Mouse (Mus musculus) embryonic facial prominence, embryonic 11.5 days (tissue): ENCODE data around the gene Lpin2. TPM values are rescaled to one million over a fixed set of nuclear protein-coding genes. Genes with fewer than 3 reads are reported as not detected.

Experiments
- ATAC-seq: fragments of 200-750 bp; cut with Nextera tagmentation; replicated peaks from 2 replicates; pipeline ENCODE4 v1.8.0; 2017; ENCODE audit warnings: low read depth; ENCODE audit not compliant: insufficient number of reproducible peaks, low FRiP score, low TSS enrichment
- DNase-seq: peaks from one replicate; pipeline ENCODE4 v3.0.0-alpha.2; 2015; ENCODE audit warnings: low spot score
- H3K27ac ChIP-seq: fragments of 300-500 bp; sonication (generic); replicated peaks from 2 replicates; pipeline ENCODE4 v1.5.1; 2014; ENCODE audit warnings: mild to moderate bottlenecking, low read depth, low read length, control low read depth
- H3K27me3 ChIP-seq: fragments of 300-500 bp; sonication (generic); 2 replicates; pipeline ENCODE4 v1.6.1; 2014; ENCODE audit warnings: mild to moderate bottlenecking, low read length, moderate library complexity, mixed read lengths; ENCODE audit not compliant: control insufficient read depth, insufficient read depth
- H3K36me3 ChIP-seq: fragments of 300-500 bp; sonication (generic); replicated peaks from 2 replicates; pipeline ENCODE4 v1.6.1; 2014; ENCODE audit warnings: low read depth, mild to moderate bottlenecking, low read length, moderate library complexity, mixed read lengths; ENCODE audit not compliant: control insufficient read depth, insufficient read depth
- H3K4me1 ChIP-seq: fragments of 300-500 bp; sonication (generic); 2 replicates; pipeline ENCODE4 v1.6.1; 2014; ENCODE audit warnings: low read length, mixed read lengths; ENCODE audit not compliant: control insufficient read depth, insufficient read depth
- H3K4me2 ChIP-seq: fragments of 300-500 bp; sonication (generic); 2 replicates; pipeline ENCODE4 v1.6.1; 2014; ENCODE audit warnings: low read depth, mild to moderate bottlenecking, control low read depth, low read length, moderate library complexity
- H3K4me3 ChIP-seq: fragments of 300-500 bp; sonication (generic); 2 replicates; pipeline ENCODE4 v1.5.1; 2014; ENCODE audit warnings: low read depth, low read length, control low read depth
- H3K9ac ChIP-seq: fragments of 300-500 bp; sonication (generic); replicated peaks from 2 replicates; pipeline ENCODE4 v1.6.1; 2014; ENCODE audit warnings: mild to moderate bottlenecking, control low read depth, low read length
- H3K9me3 ChIP-seq: fragments of 300-500 bp; sonication (generic); replicated peaks from 2 replicates; pipeline ENCODE4 v1.6.1; 2016; ENCODE audit warnings: mild to moderate bottlenecking, low read length, inconsistent platforms, mixed read lengths; ENCODE audit not compliant: control insufficient read depth
- WGBS: fragments of 180-500 bp; shearing (Covaris S2); extraction: QIAGEN DNeasy Blood & Tissue Kit; methylation state at CpG from one replicate; pipeline ENCODE4 v1.1.7; 2014; 5-methylcytosine and 5-hydroxymethylcytosine counted together
- polyA plus RNA-seq: library from polyadenylated mRNA; unstranded; fragments of >200 nt; fragmentation: Nextera tagmentation; extraction: Ambion mirVana; gene quantifications from 2 replicates; pipeline ENCODE4 v1.2.1, GENCODE M21; 2014

The Lpin2 gene
- polyA plus RNA-seq, 1 experiment from 2014 or later, result 46.3 TPM

- 80% methylated on average over 14 of the region's 14 CpGs for WGBS
- Histone ChIP-seq H3K4me2 (no peak overlapping the region), H3K27me3 (no peaks in the 10 kb centered on the region), H3K27ac (no peak overlapping the region), H3K4me3 (no peak overlapping the region), H3K4me1 (peaks cover 7% of the 10 kb centered on the region), H3K9me3 (no peaks in the 10 kb centered on the region), H3K9ac (no peak overlapping the region), H3K36me3 (no peaks in the 10 kb centered on the region)
- DNase-seq, result no peak
- no peak for ATAC-seq
Measured at GRCm38 (mm10) chr17:71256068-71256615, 73.8 kb downstream of the Lpin2 start.

GRCm38 (mm10) chr17:71256806-71257536, 74.6 kb downstream of the Lpin2 start:
- H3K4me1 ChIP-seq, result peaks cover 4% of the 10 kb centered on the region; the same call in 1 of the 2 replicates
- no peak overlapping the region for H3K27ac ChIP-seq
- no peak overlapping the region for H3K4me3 ChIP-seq
- no peak for ATAC-seq
- no peaks in the 10 kb centered on the region for H3K36me3 ChIP-seq
- H3K9ac ChIP-seq, result no peak overlapping the region
- no peak overlapping the region for H3K4me2 ChIP-seq
- WGBS, result 92% methylated on average over 13 of the region's 13 CpGs
- no peaks in the 10 kb centered on the region for H3K9me3 ChIP-seq
- no peak for DNase-seq
- H3K27me3 ChIP-seq, result no peaks in the 10 kb centered on the region

- H3K4me3 ChIP-seq, result no peak overlapping the region
- H3K9me3 ChIP-seq, result no peaks in the 10 kb centered on the region
- no peak overlapping the region for H3K9ac ChIP-seq
- no peak for DNase-seq
- no peak overlapping the region for H3K27ac ChIP-seq
- WGBS, result 78% methylated on average over 11 of the region's 11 CpGs
- no peaks in the 10 kb centered on the region for H3K4me1 ChIP-seq
- no peak for ATAC-seq
- H3K36me3 ChIP-seq, result no peaks in the 10 kb centered on the region
- H3K27me3 ChIP-seq, result no peaks in the 10 kb centered on the region
- no peak overlapping the region for H3K4me2 ChIP-seq
Measured at GRCm38 (mm10) chr17:71259727-71260126, 77.4 kb downstream of the Lpin2 start.

- Histone ChIP-seq H3K9ac (no peak overlapping the region), H3K27me3 (no peaks in the 10 kb centered on the region), H3K36me3 (no peaks in the 10 kb centered on the region), H3K4me2 (no peak overlapping the region), H3K9me3 (no peaks in the 10 kb centered on the region), H3K4me1 (no peaks in the 10 kb centered on the region), H3K4me3 (no peak overlapping the region), H3K27ac (no peak overlapping the region)
- ATAC-seq (no peak), DNase-seq (no peak)
- WGBS, result 53% methylated on average over 3 of the region's 3 CpGs
Measured at GRCm38 (mm10) chr17:71260658-71261057, 78.3 kb downstream of the Lpin2 start.

GRCm38 (mm10) chr17:71263136-71263535, 80.8 kb downstream of the Lpin2 start:
- DNase-seq (no peak), ATAC-seq (no peak)
- Histone ChIP-seq H3K27me3 (no peaks in the 10 kb centered on the region), H3K9ac (no peak overlapping the region), H3K9me3 (no peaks in the 10 kb centered on the region), H3K4me1 (no peaks in the 10 kb centered on the region), H3K27ac (no peak overlapping the region), H3K4me2 (no peak overlapping the region), H3K36me3 (no peaks in the 10 kb centered on the region), H3K4me3 (no peak overlapping the region)
- 82% methylated on average over 6 of the region's 6 CpGs for WGBS

- no peak for DNase-seq
- WGBS, result 78% methylated on average over 4 of the region's 4 CpGs
Measured at GRCm38 (mm10) chr17:71264739-71265138, 82.4 kb downstream of the Lpin2 start.

GRCm38 (mm10) chr17:71265336-71266051, 83.1 kb downstream of the Lpin2 start:
- ATAC-seq, result no peak
- no peak overlapping the region for H3K9ac ChIP-seq
- 76% methylated on average over 5 of the region's 5 CpGs for WGBS

More at GRCm38 (mm10) chr17:71264739-71265138, 82.4 kb downstream of the Lpin2 start:
- H3K4me2 ChIP-seq, result no peak overlapping the region
- no peak overlapping the region for H3K9ac ChIP-seq
- H3K4me1 ChIP-seq, result no peaks in the 10 kb centered on the region
- H3K9me3 ChIP-seq, result no peaks in the 10 kb centered on the region
- no peak overlapping the region for H3K27ac ChIP-seq
- ATAC-seq, result no peak
- H3K4me3 ChIP-seq, result no peak overlapping the region
- H3K36me3 ChIP-seq, result no peaks in the 10 kb centered on the region
- H3K27me3 ChIP-seq, result no peaks in the 10 kb centered on the region

GRCm38 (mm10) chr17:71267374-71267773, 85.0 kb downstream of the Lpin2 start:
- no peak overlapping the region for H3K4me3 ChIP-seq

More at GRCm38 (mm10) chr17:71265336-71266051, 83.1 kb downstream of the Lpin2 start:
- H3K27ac ChIP-seq, result no peak overlapping the region
- H3K4me1 ChIP-seq, result no peaks in the 10 kb centered on the region
- no peak overlapping the region for H3K4me2 ChIP-seq
- no peak overlapping the region for H3K4me3 ChIP-seq
- no peak for DNase-seq
- no peaks in the 10 kb centered on the region for H3K36me3 ChIP-seq
- no peaks in the 10 kb centered on the region for H3K27me3 ChIP-seq
- no peaks in the 10 kb centered on the region for H3K9me3 ChIP-seq

More at GRCm38 (mm10) chr17:71267374-71267773, 85.0 kb downstream of the Lpin2 start:
- Histone ChIP-seq H3K36me3 (no peaks in the 10 kb centered on the region), H3K4me1 (no peaks in the 10 kb centered on the region), H3K9me3 (no peaks in the 10 kb centered on the region), H3K27ac (no peak overlapping the region), H3K27me3 (no peaks in the 10 kb centered on the region), H3K4me2 (no peak overlapping the region), H3K9ac (no peak overlapping the region)
- 0 out of 2 replicates have a peak, but pooled peaks have one; percentile 56 for ATAC-seq
- DNase-seq, result no peak
- 88% methylated on average over 8 of the region's 8 CpGs for WGBS
